Mouse (Mus musculus) neural tube, embryonic 11.5 days (tissue): ENCODE results near the gene Klhl5. TPM values are rescaled to one million over a fixed set of nuclear protein-coding genes. Genes with fewer than 3 reads are reported as not detected.

ENCODE experiments used
- ATAC-seq: fragments of 200-750 bp; cut with Nextera tagmentation; 2 replicates; pipeline ENCODE4 v1.8.0; 2017; ENCODE audit warnings: moderate number of reproducible peaks, mild to moderate bottlenecking, moderate TSS enrichment, moderate library complexity; ENCODE audit not compliant: insufficient read depth, low FRiP score, low TSS enrichment
- DNase-seq: peaks from one replicate; pipeline ENCODE4 v3.0.0-alpha.2; 2015; ENCODE audit warnings: low spot score
- H3K27ac ChIP-seq: fragments of 300-500 bp; sonication (generic); 2 replicates; pipeline ENCODE4 v1.5.1; 2014; ENCODE audit warnings: low read depth, mild to moderate bottlenecking, low read length
- H3K27me3 ChIP-seq: fragments of 300-500 bp; sonication (generic); 2 replicates; pipeline ENCODE4 v1.6.1; 2014; ENCODE audit warnings: mild to moderate bottlenecking, low read length, mixed read lengths; ENCODE audit not compliant: control insufficient read depth, insufficient read depth
- H3K36me3 ChIP-seq: fragments of 300-500 bp; sonication (generic); 2 replicates; pipeline ENCODE4 v1.6.1; 2014; ENCODE audit warnings: mild to moderate bottlenecking, low read length, moderate library complexity, mixed read lengths; ENCODE audit not compliant: control insufficient read depth, insufficient read depth
- H3K4me1 ChIP-seq: fragments of 300-500 bp; sonication (generic); 2 replicates; pipeline ENCODE4 v1.6.1; 2014; ENCODE audit warnings: low read length, mixed read lengths; ENCODE audit not compliant: control insufficient read depth, insufficient read depth
- H3K4me2 ChIP-seq: fragments of 300-500 bp; sonication (generic); 2 replicates; pipeline ENCODE4 v1.6.1; 2014; ENCODE audit warnings: low read depth, mild to moderate bottlenecking, moderate library complexity
- H3K4me3 ChIP-seq: fragments of 300-500 bp; sonication (generic); 2 replicates; pipeline ENCODE4 v1.5.1; 2014; ENCODE audit warnings: low read depth, low read length
- H3K9ac ChIP-seq: fragments of 300-500 bp; sonication (generic); 2 replicates; pipeline ENCODE4 v1.6.1; 2014; ENCODE audit warnings: mild to moderate bottlenecking, low read length
- H3K9me3 ChIP-seq: fragments of 300-500 bp; sonication (generic); 2 replicates; pipeline ENCODE4 v1.6.1; 2016; ENCODE audit warnings: low read length; ENCODE audit not compliant: control insufficient read depth
- WGBS: fragments of 180-500 bp; shearing (Covaris S2); extraction: QIAGEN DNeasy Blood & Tissue Kit; methylation state at CpG from one replicate; pipeline ENCODE4 v1.1.7; 2014; 5-methylcytosine and 5-hydroxymethylcytosine counted together
- polyA plus RNA-seq: library from polyadenylated mRNA; unstranded; fragments of >200 nt; fragmentation: Nextera tagmentation; extraction: Ambion mirVana; gene quantifications from 2 replicates; pipeline ENCODE4 v1.2.1, GENCODE M21; 2014

Gene Klhl5
- polyA plus RNA-seq, 1 experiment from 2014 or later: 26.9 TPM

GRCm38 (mm10) chr5:65126137-65126536 lies 18.8 kb downstream of the Klhl5 start:
- ATAC-seq (no peak), DNase-seq (no peak)
- no peaks in the 10 kb centered on the region for H3K36me3 ChIP-seq
- no peak overlapping the region for H3K4me2 ChIP-seq
- no peak overlapping the region for H3K9ac ChIP-seq
- no peak overlapping the region for H3K27ac ChIP-seq
- H3K4me3 ChIP-seq: no peak overlapping the region
- no peaks in the 10 kb centered on the region for H3K27me3 ChIP-seq
- 97% methylated on average over 1 of the region's 1 CpGs for WGBS
- no peaks in the 10 kb centered on the region for H3K4me1 ChIP-seq
- H3K9me3 ChIP-seq: no peaks in the 10 kb centered on the region

GRCm38 (mm10) chr5:65128481-65128880 lies 21.1 kb downstream of the Klhl5 start:
- no peaks in the 10 kb centered on the region for H3K4me1 ChIP-seq
- no peak overlapping the region for H3K27ac ChIP-seq
- 85% methylated on average over 2 of the region's 2 CpGs for WGBS
- no peak for DNase-seq
- no peak overlapping the region for H3K4me2 ChIP-seq
- H3K9me3 ChIP-seq: no peaks in the 10 kb centered on the region
- H3K27me3 ChIP-seq: no peaks in the 10 kb centered on the region
- H3K36me3 ChIP-seq: no peaks in the 10 kb centered on the region
- no peak for ATAC-seq
- no peak overlapping the region for H3K9ac ChIP-seq
- no peak overlapping the region for H3K4me3 ChIP-seq

- peak overlapping the region; percentile 62; the same call in 1 of the 2 replicates for H3K9ac ChIP-seq
- no peaks in the 10 kb centered on the region for H3K4me1 ChIP-seq
- peak overlapping the region; percentile 71 for H3K27ac ChIP-seq
- no peaks in the 10 kb centered on the region for H3K27me3 ChIP-seq
- DNase-seq (peak; percentile 77), ATAC-seq (peak; percentile 92)
- peak overlapping the region; percentile 41 for H3K4me2 ChIP-seq
- H3K4me3 ChIP-seq: peak overlapping the region; percentile 46
- WGBS: 2% methylated on average over 12 of the region's 12 CpGs
- H3K36me3 ChIP-seq: no peaks in the 10 kb centered on the region
- H3K9me3 ChIP-seq: no peaks in the 10 kb centered on the region
Measured at GRCm38 (mm10) chr5:65130528-65131210, 23.3 kb downstream of the Klhl5 start.

- Histone ChIP-seq H3K9ac (peak overlapping the region; percentile 62), H3K4me2 (peak overlapping the region; percentile 41), H3K27ac (peak overlapping the region; percentile 71), H3K36me3 (no peaks in the 10 kb centered on the region), H3K4me3 (peak overlapping the region; percentile 46), H3K27me3 (no peaks in the 10 kb centered on the region), H3K9me3 (no peaks in the 10 kb centered on the region), H3K4me1 (no peaks in the 10 kb centered on the region)
- peak; percentile 16; the same call in 1 of the 2 replicates for ATAC-seq
- 11% methylated on average over 20 of the region's 20 CpGs for WGBS
- DNase-seq: peak; percentile 60
Measured at GRCm38 (mm10) chr5:65131211-65131879, 24.0 kb downstream of the Klhl5 start.

- Histone ChIP-seq H3K36me3 (no peaks in the 10 kb centered on the region), H3K27ac (no peak overlapping the region), H3K9ac (no peak overlapping the region), H3K27me3 (no peaks in the 10 kb centered on the region), H3K4me1 (no peaks in the 10 kb centered on the region), H3K9me3 (no peaks in the 10 kb centered on the region), H3K4me3 (no peak overlapping the region), H3K4me2 (no peak overlapping the region)
- ATAC-seq: no peak
- no peak for DNase-seq
- WGBS: 87% methylated on average over 7 of the region's 7 CpGs
Measured at GRCm38 (mm10) chr5:65136159-65136558, 28.8 kb downstream of the Klhl5 start.

GRCm38 (mm10) chr5:65137073-65137472 lies 29.7 kb downstream of the Klhl5 start:
- no peaks in the 10 kb centered on the region for H3K9me3 ChIP-seq
- no peak overlapping the region for H3K27ac ChIP-seq
- DNase-seq (no peak), ATAC-seq (no peak)
- no peaks in the 10 kb centered on the region for H3K27me3 ChIP-seq
- H3K9ac ChIP-seq: no peak overlapping the region
- H3K4me2 ChIP-seq: no peak overlapping the region
- H3K4me3 ChIP-seq: no peak overlapping the region
- WGBS: 85% methylated on average over 6 of the region's 6 CpGs
- H3K36me3 ChIP-seq: no peaks in the 10 kb centered on the region
- no peaks in the 10 kb centered on the region for H3K4me1 ChIP-seq

- no peaks in the 10 kb centered on the region; the same call in 1 of the 2 replicates for H3K36me3 ChIP-seq
- no peak overlapping the region for H3K9ac ChIP-seq
- DNase-seq (no peak), ATAC-seq (no peak)
- no peak overlapping the region for H3K4me2 ChIP-seq
- no peaks in the 10 kb centered on the region for H3K27me3 ChIP-seq
- no peak overlapping the region for H3K4me3 ChIP-seq
- no peaks in the 10 kb centered on the region for H3K9me3 ChIP-seq
- WGBS: 94% methylated on average over 8 of the region's 8 CpGs
- H3K4me1 ChIP-seq: no peaks in the 10 kb centered on the region
- H3K27ac ChIP-seq: no peak overlapping the region
Measured at GRCm38 (mm10) chr5:65141242-65141641, 33.9 kb downstream of the Klhl5 start.

- Histone ChIP-seq H3K27ac (no peak overlapping the region), H3K9me3 (no peaks in the 10 kb centered on the region), H3K4me1 (no peaks in the 10 kb centered on the region), H3K4me2 (no peak overlapping the region), H3K9ac (no peak overlapping the region), H3K4me3 (no peak overlapping the region), H3K27me3 (no peaks in the 10 kb centered on the region), H3K36me3 (no peaks in the 10 kb centered on the region; the same call in 1 of the 2 replicates)
- WGBS: 81% methylated on average over 6 of the region's 6 CpGs
- DNase-seq (no peak), ATAC-seq (no peak)
Measured at GRCm38 (mm10) chr5:65142247-65142646, 34.9 kb downstream of the Klhl5 start.
